Mouse (Mus musculus) liver, embryonic 14.5 days (tissue): ENCODE data around the gene Mgp.
"Not testable (repeated sequence)": the region's sequence is repeated elsewhere in the genome, so short reads cannot be mapped to it uniquely, and the experiment has no call there.

ENCODE experiments used
- CTCF ChIP-seq: IDR thresholded peaks from 2 replicates; pipeline ENCODE4 v1.5.1; 2016; ENCODE audit warnings: antibody characterized with exemption, low read depth, control low read depth
- EP300 ChIP-seq: IDR thresholded peaks from 2 replicates; pipeline ENCODE4 v1.6.1; 2016; ENCODE audit warnings: antibody characterized with exemption, low read depth

- not testable (repeated sequence) for TF ChIP-seq CTCF, EP300
Measured at GRCm38 (mm10) chr6:136884766-136885165, 9.1 kb upstream of the Mgp start.
